Mouse (Mus musculus): ENCODE results near the gene Gga1. TPM values are rescaled to one million over a fixed set of nuclear protein-coding genes. Genes with fewer than 3 reads are reported as not detected.
"Not testable (repeated sequence)": the region's sequence is repeated elsewhere in the genome, so short reads cannot be mapped to it uniquely, and the experiment has no call there.

Gene Gga1
- total RNA-seq, 2 experiments from 2014 or later: 64.8 to 68.2 TPM

GRCm38 (mm10) chr15:78868398-78868797 lies 8.6 kb upstream of the Gga1 start:
- no peak for TF ChIP-seq CTCF (IDR thresholded peaks at IDR 0.05)

GRCm38 (mm10) chr15:78868826-78869233 lies 8.2 kb upstream of the Gga1 start:
- H3K27ac ChIP-seq: no peak overlapping the region
- TF ChIP-seq CTCF (IDR thresholded peaks at IDR 0.05): no peak
- H3K4me3 ChIP-seq: no peak overlapping the region
- DNase-seq (ENCODE audit: extremely low spot score in 1 of 2, low spot score in 2 of 2): no peak
- intact Hi-C loops (cut with DNase I): no loop called here

More at GRCm38 (mm10) chr15:78868398-78868797, 8.6 kb upstream of the Gga1 start:
- no peak for DNase-seq (ENCODE audit: extremely low spot score in 1 of 2, low spot score in 2 of 2)
- intact Hi-C loops (cut with DNase I): no loop called here
- Histone ChIP-seq H3K4me3 (no peak overlapping the region), H3K27ac (no peak overlapping the region)

- no peak overlapping the region for H3K4me3 ChIP-seq
- intact Hi-C loops (cut with DNase I): loop anchor here (1.0 kb wide), 1 partner anchor 43 kb away; no protein-coding TSS in a partner anchor
- peak in 1 of 2 experiments; percentile 37 for DNase-seq (ENCODE audit: extremely low spot score in 1 of 2, low spot score in 2 of 2)
- peak; percentile 89 for TF ChIP-seq CTCF (IDR thresholded peaks at IDR 0.05)
- no peak overlapping the region for H3K27ac ChIP-seq
These were observed 7.2 kb upstream of the Gga1 start for GRCm38 (mm10) chr15:78869775-78870174.

- TF ChIP-seq CTCF (IDR thresholded peaks at IDR 0.05): no peak; the same call in 1 of the 2 replicates
- Histone ChIP-seq H3K27ac (no peak overlapping the region), H3K4me3 (no peak overlapping the region)
- intact Hi-C loops (cut with DNase I): no loop called here
- DNase-seq (ENCODE audit: extremely low spot score in 1 of 2, low spot score in 2 of 2): no peak
These were observed 4.9 kb upstream of the Gga1 start for GRCm38 (mm10) chr15:78872021-78872608.

GRCm38 (mm10) chr15:78873803-78874435 lies 3.1 kb upstream of the Gga1 start:
- no peak for DNase-seq (ENCODE audit: extremely low spot score in 1 of 2, low spot score in 2 of 2)
- intact Hi-C loops (cut with DNase I): no loop called here
- H3K27ac ChIP-seq: no peak overlapping the region
- no peak overlapping the region for H3K4me3 ChIP-seq
- TF ChIP-seq CTCF (IDR thresholded peaks at IDR 0.05): no peak; the same call in 1 of the 2 replicates

GRCm38 (mm10) chr15:78874989-78875388 lies 2.0 kb upstream of the Gga1 start:
- Histone ChIP-seq H3K4me3 (no peak overlapping the region), H3K27ac (no peak overlapping the region)
- no peak for TF ChIP-seq CTCF (IDR thresholded peaks at IDR 0.05)
- no peak for DNase-seq (ENCODE audit: extremely low spot score in 1 of 2, low spot score in 2 of 2)
- intact Hi-C loops (cut with DNase I): no loop called here

GRCm38 (mm10) chr15:78875537-78875936 lies 1.5 kb upstream of the Gga1 start:
- Histone ChIP-seq H3K27ac (peak overlapping the region; percentile 98; the same call in 1 of the 2 replicates), H3K4me3 (no peak overlapping the region)
- no peak for TF ChIP-seq CTCF (IDR thresholded peaks at IDR 0.05)
- intact Hi-C loops (cut with DNase I): no loop called here
- no peak for DNase-seq (ENCODE audit: extremely low spot score in 1 of 2, low spot score in 2 of 2)

- Histone ChIP-seq H3K4me3 (peak overlapping the region; percentile 78), H3K27ac (peak overlapping the region; percentile 98)
- intact Hi-C loops (cut with DNase I): no loop called here
- peak; percentile 75 to 78 for DNase-seq (ENCODE audit: extremely low spot score in 1 of 2, low spot score in 2 of 2)
- peak; percentile 79 for TF ChIP-seq CTCF (IDR thresholded peaks at IDR 0.05)
These were observed 713 bp upstream of the Gga1 start for GRCm38 (mm10) chr15:78876258-78876696.

- intact Hi-C loops (cut with DNase I): no loop called here
- Histone ChIP-seq H3K27ac (peak overlapping the region; percentile 98), H3K4me3 (peak overlapping the region; percentile 78)
- TF ChIP-seq CTCF (IDR thresholded peaks at IDR 0.05): no peak
- DNase-seq (ENCODE audit: extremely low spot score in 1 of 2, low spot score in 2 of 2): no peak
These were observed 910 bp downstream of the Gga1 start for GRCm38 (mm10) chr15:78877810-78878390.

GRCm38 (mm10) chr15:78878792-78879516 lies 2.0 kb downstream of the Gga1 start:
- DNase-seq (ENCODE audit: extremely low spot score in 1 of 2, low spot score in 2 of 2); H3K27ac ChIP-seq; intact Hi-C loops (cut with DNase I); H3K4me3 ChIP-seq: not testable (repeated sequence)

- Histone ChIP-seq H3K4me3 (no peak overlapping the region), H3K27ac (no peak overlapping the region)
- intact Hi-C loops (cut with DNase I): no loop called here
- no peak for DNase-seq (ENCODE audit: extremely low spot score in 1 of 2, low spot score in 2 of 2)
- TF ChIP-seq CTCF (IDR thresholded peaks at IDR 0.05): no peak
These were observed 3.4 kb downstream of the Gga1 start for GRCm38 (mm10) chr15:78880432-78880831.

- TF ChIP-seq CTCF (IDR thresholded peaks at IDR 0.05): no peak
- no peak for DNase-seq (ENCODE audit: extremely low spot score in 1 of 2, low spot score in 2 of 2)
- intact Hi-C loops (cut with DNase I): no loop called here
- Histone ChIP-seq H3K27ac (no peak overlapping the region), H3K4me3 (no peak overlapping the region)
These were observed 4.8 kb downstream of the Gga1 start for GRCm38 (mm10) chr15:78881828-78882227.
